Mouse (Mus musculus) left cerebral cortex, postnatal 4 days (tissue): Measurements from ENCODE around the gene Zscan26. TPM values are rescaled to one million over a fixed set of nuclear protein-coding genes. Genes with fewer than 3 reads are reported as not detected.

Experiments
- microRNA-seq: library from miRNA; unstranded; fragments of <30 nt; microRNA quantifications from one replicate; pipeline ENCODE4 v1.2.0, GENCODE M21; 2022
- total RNA-seq, 2 experiments: library from RNA; stranded (reverse); gene quantifications; 2 replicates each; pipeline ENCODE4 v1.2.3; 2021

Zscan26 gene
- total RNA-seq, 2 experiments from 2014 or later = 27.0 to 28.7 TPM

Small RNA genes within 50 kb of the gene (microRNA-seq; reads per million reads assigned to microRNA genes)
- not detected for gene Mir1896
- not detected for gene Mir6942

Other genes starting within 250 kb of the Zscan26 start
- gene Gpx5, start 161.0 kb downstream of the Zscan26 start, total RNA-seq = not detected
- gene Gpx6, start 141.6 kb downstream of the Zscan26 start, total RNA-seq = not detected
- not detected for gene Olfr1367, start 106.8 kb downstream of the Zscan26 start, total RNA-seq
- 10 to 100 TPM; 11.0 to 11.3 TPM for gene Zscan12, start 90.9 kb downstream of the Zscan26 start, total RNA-seq
- 10 to 100 TPM; 49.4 to 56.1 TPM for gene Zkscan3, start 51.0 kb downstream of the Zscan26 start, total RNA-seq
- gene Pgbd1, start 12.7 kb downstream of the Zscan26 start, total RNA-seq = 1 to 10 TPM; 1.3 to 2.2 TPM
- gene Nkapl, start 14.8 kb upstream of the Zscan26 start, total RNA-seq = 1 to 10 TPM in 1 of 2 experiments, under 1 TPM in 1; 0.97 to 1.5 TPM
- 1 to 10 TPM; 7.8 to 8.8 TPM for gene Zkscan4, start 25.2 kb upstream of the Zscan26 start, total RNA-seq
- not detected for gene Gm10065, start 25.7 kb upstream of the Zscan26 start, total RNA-seq
- 10 to 100 TPM; 11.3 to 14.5 TPM for gene AK157302, start 41.5 kb upstream of the Zscan26 start, total RNA-seq
- gene Gm11273, start 47.7 kb upstream of the Zscan26 start, total RNA-seq = 10 to 100 TPM; 36.2 to 49.5 TPM
- 10 to 100 TPM; 13.7 to 13.9 TPM for gene Zkscan8, start 77.4 kb upstream of the Zscan26 start, total RNA-seq
- gene Olfr1366, start 89.1 kb upstream of the Zscan26 start, total RNA-seq = not detected
- not detected for gene Olfr1535, start 106.2 kb upstream of the Zscan26 start, total RNA-seq
- not detected for gene Olfr1364, start 128.0 kb upstream of the Zscan26 start, total RNA-seq
- gene Olfr1362, start 160.3 kb upstream of the Zscan26 start, total RNA-seq = not detected
- not detected for gene Olfr11, start 188.8 kb upstream of the Zscan26 start, total RNA-seq
- not detected for gene Olfr1361, start 209.7 kb upstream of the Zscan26 start, total RNA-seq
- not detected for gene Olfr1360, start 223.7 kb upstream of the Zscan26 start, total RNA-seq
- not detected for gene Olfr1359, start 244.4 kb upstream of the Zscan26 start, total RNA-seq